Mouse (Mus musculus) heart, postnatal 14 days (tissue): ENCODE data around the gene Parg. TPM values are rescaled to one million over a fixed set of nuclear protein-coding genes. Genes with fewer than 3 reads are reported as not detected.

Experiments used
- DNase-seq, 2 experiments: peaks; one replicate each; pipeline ENCODE4 v3.0.0; 2021 to 2022
- intact Hi-C: fragments of 180-260 bp; cut with DNase I; formaldehyde crosslinking; loops from one replicate; pipeline ENCODE4 v1.15.1; 2025
- total RNA-seq, 2 experiments: library from RNA; stranded (reverse); gene quantifications; 2 replicates each; pipeline ENCODE4 v1.2.3; 2021

Gene Parg
- total RNA-seq, 2 experiments from 2014 or later: 20.8 to 28.6 TPM

DNA sequence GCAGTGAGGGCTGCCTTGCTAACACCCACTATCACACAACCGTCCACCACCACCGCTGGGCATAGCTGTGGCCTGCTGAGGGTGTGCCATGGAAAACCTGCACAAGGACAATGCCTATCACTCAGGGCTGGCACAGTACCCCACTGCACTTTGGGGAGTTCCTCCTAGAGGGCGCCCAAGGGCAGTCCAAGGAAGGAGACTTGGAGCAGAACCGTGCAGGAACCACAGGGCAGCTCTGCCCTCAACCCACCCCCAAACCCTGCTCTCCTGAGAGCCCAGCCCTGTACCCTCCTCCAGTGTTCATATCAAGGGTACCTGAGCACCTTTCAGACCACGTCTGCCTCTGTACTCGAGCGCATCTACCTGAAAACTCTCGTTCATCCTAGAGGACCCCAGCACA is 108.1 kb downstream of the Parg start:
- intact Hi-C loops: loop anchor here (10.0 kb wide), 1 partner anchor 165 kb away; no protein-coding TSS in a partner anchor
- DNase-seq: peak; percentile 51 to 63

DNA sequence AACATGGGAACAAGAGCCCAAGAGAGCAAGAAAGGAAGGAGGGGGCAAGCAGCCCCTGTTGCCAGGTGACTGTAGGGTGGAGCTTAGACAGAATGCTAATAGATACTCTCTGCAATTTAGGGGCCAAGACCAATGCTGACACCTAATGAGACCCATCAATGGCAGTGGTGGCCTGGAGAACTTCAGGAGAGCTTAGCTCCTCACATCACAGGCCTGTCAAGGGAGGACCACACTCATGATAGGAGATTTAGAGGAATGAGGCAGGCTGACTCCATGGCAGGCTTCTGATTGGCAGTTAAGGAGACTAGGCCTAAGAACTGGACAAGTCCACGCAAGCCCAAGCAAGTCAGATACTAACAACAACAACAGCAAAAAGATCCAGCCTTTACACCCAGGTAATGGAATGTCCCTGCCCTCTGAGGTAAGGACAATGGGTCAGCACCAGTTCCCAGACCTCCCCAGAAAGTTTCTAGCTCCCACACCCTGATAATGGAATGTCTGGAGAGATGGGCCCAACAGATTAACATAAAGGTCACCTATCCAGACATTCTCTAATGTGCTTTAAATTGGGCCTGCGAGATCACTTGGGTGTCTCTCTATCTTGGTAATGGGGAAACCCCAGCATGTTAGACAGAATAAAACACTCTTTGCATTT is 109.8 kb downstream of the Parg start:
- no peak for DNase-seq
- intact Hi-C loops: loop anchor here (10.0 kb wide), 1 partner anchor 163 kb away; no protein-coding TSS in a partner anchor

DNA sequence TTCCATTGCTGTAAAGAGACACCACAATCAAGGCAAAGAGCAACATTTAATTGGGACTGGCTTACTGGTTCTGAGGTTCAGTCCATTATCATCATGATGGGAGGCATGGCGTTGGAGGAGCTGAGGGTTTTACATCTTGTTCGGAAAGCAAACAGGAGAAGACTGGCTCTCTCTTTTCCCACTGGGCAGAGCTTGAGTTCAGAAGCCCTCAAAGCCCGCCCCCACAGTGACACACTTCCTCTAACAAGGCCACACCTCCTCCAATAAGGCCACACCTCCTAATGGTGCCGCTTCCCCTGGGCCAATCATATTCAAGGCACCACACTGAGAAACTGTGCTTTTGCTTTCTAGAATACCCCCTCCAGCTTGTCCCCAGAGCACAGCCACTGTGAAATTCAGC is 116.1 kb downstream of the Parg start:
- DNase-seq: no peak
- intact Hi-C loops: loop anchor here (10.0 kb wide), 1 partner anchor 157 kb away; no protein-coding TSS in a partner anchor

DNA sequence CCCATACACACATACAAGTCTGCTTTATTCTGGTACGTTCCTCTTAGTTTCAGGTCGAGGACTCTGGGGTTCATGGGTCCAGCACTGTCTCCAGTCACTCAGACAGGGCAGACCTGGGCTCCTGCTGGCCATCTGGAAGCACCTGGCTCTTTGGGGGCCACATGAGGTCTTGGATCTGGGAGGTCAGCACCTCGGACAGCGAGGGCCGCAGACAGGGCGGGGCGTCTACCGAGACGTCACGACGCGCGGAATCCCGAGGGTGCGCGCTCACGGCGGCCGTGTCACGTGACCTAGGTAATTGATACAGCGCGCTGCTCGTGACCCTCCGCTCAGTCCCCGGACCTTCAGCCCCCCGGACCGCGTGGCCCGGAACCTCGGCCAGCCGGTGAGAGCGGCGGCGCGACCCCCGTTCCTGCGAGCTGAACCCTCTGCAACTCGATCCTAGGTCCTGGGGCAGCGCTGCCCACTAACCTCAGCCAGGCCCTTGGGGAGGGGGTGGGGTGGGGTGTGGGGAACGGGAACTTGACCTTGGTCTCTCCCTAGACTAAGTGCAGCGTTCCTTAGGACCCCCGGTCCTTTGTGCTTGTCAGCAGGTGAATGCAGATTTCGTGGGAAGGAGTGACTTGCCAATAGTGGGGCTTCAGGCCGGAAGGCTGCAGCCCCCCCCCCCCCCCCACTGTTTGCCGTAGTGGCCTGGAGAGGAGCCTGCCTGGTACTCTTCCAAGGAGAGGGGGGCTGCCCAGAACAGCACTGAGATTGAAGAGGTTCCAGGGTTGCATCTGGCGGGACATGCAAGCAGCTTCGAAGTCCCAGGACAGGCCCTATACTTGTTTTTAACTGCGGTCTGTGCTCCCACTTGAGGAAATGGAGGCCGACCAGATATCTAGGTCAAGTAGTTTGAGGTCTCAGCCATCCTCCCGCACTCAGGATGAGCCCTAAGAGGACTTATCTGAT is 120.3 kb downstream of the Parg start, which contains the start of gene Ogdhl:
Gene Ogdhl (plus strand): TSS at position 288 of the 954 bp plus-strand sequence.
- DNase-seq: peak; percentile 75 to 79
- intact Hi-C loops: no loop called here

- peak in 1 of 2 experiments; percentile 16 for DNase-seq
- intact Hi-C loops: no loop called here
Measured at GRCm38 (mm10) chr14:32323221-32323620, 121.5 kb downstream of the Parg start.

DNA sequence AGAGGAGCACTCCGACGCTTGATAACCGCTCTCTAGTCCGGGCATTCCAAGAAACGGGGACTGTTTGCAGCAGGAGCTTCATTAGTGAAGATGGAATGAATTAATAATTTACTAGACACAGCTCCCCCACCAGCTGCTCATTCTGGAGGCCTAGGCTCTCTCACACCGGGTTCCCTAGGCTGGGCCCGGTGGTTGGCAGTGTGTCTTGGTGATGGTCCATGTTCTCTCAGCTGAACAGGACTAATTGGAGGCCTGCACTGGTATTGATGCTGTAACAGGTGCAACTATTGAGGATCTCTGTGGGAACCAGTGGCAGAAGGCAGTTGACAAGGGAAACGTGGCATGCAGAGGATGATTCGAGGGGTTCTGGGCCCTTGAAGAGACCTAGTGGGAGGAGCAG is 125.6 kb downstream of the Parg start:
- DNase-seq: no peak
- intact Hi-C loops: no loop called here

- intact Hi-C loops: no loop called here
- no peak for DNase-seq
Measured at GRCm38 (mm10) chr14:32332515-32333445, 131.0 kb downstream of the Parg start.

DNA sequence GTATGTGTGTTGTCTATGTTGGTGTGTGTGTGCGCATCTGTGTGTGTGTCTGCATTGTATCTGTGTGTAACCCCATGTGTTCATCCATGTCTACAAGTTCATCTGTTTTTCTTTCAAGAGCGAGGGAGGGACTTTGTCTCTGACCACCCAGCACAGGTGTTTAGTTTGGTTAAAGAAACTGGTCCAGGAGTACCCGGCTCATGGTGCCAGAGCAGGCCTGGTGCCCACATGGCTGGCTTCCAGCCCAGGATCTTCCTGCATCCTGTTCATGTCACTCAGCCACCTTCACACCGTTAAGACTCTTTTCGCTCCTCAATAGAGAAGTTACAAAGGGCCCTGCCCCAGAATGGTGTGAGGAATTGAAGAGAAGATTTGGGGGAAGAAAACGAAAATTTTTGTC is 134.3 kb downstream of the Parg start:
- no peak for DNase-seq
- intact Hi-C loops: no loop called here

- DNase-seq: no peak
- intact Hi-C loops: no loop called here
Measured at GRCm38 (mm10) chr14:32336547-32336946, 134.8 kb downstream of the Parg start.

- intact Hi-C loops: no loop called here
- no peak for DNase-seq
Measured at GRCm38 (mm10) chr14:32341823-32342222, 140.1 kb downstream of the Parg start.

- intact Hi-C loops: no loop called here
- no peak for DNase-seq
Measured at GRCm38 (mm10) chr14:32344176-32344575, 142.4 kb downstream of the Parg start.

- intact Hi-C loops: no loop called here
- no peak for DNase-seq
Measured at GRCm38 (mm10) chr14:32344694-32345093, 142.9 kb downstream of the Parg start.

Other genes starting within 250 kb of the Parg start
- 10 to 100 TPM; 12.8 to 17.8 TPM for gene Galnt15, start 173.0 kb upstream of the Parg start, total RNA-seq
- gene Oxnad1, start 116.6 kb upstream of the Parg start, total RNA-seq: 10 to 100 TPM; 43.4 to 51.9 TPM
- 10 to 100 TPM; 74.5 to 86.9 TPM for gene Dph3, start 116.2 kb upstream of the Parg start, total RNA-seq
- gene Msmb, start 59.9 kb upstream of the Parg start, total RNA-seq: not detected
- 100 to 1,000 TPM; 139 to 150 TPM for gene Ncoa4, start 42.1 kb upstream of the Parg start, total RNA-seq
- gene Timm23, start 51 bp upstream of the Parg start, total RNA-seq: 100 to 1,000 TPM; 163 to 177 TPM
- 10 to 100 TPM; 38.5 to 42.8 TPM for gene Ogdhl, start 120.1 kb downstream of the Parg start, total RNA-seq
- gene 1700024G13Rik, start 186.4 kb downstream of the Parg start, total RNA-seq: not detected